Mouse (Mus musculus) retina, adult 2 months (tissue): Measurements from ENCODE around the gene Bnipl.

ENCODE experiments used
- DNase-seq: peaks from one replicate; pipeline ENCODE4 v3.0.0-alpha.2; 2012; ENCODE audit warnings: low read depth, low spot score

The Bnipl gene

GRCm38 (mm10) chr3:95280747-95281146 is 29.8 kb upstream of the Bnipl start:
- DNase-seq, result no peak

GRCm38 (mm10) chr3:95277149-95277551 is 26.2 kb upstream of the Bnipl start:
- no peak for DNase-seq

DNA sequence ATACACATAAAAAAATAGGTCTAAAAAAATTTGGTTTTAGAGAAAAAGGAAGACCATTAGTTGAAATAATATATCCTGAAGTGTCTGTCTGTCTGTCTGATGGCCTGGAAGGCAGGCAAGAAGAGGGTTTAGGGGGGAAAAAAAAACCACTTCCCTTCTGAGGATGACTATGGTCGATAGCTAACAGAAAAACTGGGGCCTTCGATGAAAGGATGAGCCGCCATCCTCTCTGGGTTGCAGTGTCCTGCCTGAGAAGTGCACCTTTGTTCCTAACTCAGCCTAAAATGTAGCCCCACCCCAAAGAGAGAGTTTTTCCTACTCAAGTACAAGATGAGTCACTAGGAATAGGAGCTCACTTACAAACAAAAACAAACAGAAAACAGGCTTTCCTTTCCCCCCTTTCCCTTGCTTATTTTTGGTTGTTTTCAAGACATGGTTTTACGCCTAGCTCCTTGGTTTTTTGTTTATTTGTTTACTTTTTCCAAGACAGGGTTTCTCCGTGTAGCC is 25.5 kb upstream of the Bnipl start:
- DNase-seq, result no peak

DNA sequence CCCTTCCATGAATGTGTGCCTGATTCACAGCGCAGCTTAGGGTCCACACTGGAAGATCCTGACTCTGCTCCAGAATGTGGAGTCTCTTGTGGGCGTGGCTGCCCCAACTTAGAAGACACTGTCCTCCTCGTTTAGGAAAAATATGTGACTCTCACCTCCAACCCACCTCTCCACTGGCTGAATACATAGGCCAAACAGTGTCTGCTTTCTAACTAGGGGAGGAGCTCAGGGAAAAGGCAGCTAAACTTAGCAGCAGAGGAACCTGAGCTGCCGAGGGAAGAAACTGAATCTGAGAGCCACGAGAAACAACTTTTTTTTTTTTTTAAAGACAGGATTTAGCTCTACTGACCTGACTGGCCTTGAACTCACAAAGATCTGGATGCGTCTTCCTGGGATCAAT is 24.2 kb upstream of the Bnipl start:
- no peak for DNase-seq

GRCm38 (mm10) chr3:95274453-95274852 is 23.5 kb upstream of the Bnipl start:
- no peak for DNase-seq

DNA sequence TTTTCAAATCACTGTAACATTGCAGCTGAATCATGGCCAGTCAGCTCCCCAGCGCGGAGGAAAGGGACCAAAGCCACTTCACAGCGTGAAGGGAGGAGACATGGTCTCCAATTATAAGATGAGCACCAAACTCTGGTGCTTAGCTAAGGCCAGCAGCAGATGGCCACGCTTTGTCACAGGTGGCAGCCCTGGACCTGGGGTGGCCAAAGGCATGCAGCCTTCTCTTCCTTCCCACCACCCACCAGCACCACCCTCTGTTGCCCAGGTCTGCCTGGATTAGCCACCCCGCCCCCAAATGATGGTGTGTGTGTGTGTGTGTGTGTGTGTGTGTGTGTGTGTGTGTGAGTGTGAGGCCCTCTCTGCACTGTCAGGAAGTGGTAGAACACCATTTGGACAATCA is 22.5 kb upstream of the Bnipl start:
- DNase-seq, result no peak

GRCm38 (mm10) chr3:95270766-95271364 is 19.9 kb upstream of the Bnipl start:
- DNase-seq, result no peak

- no peak for DNase-seq
These were observed 18.8 kb upstream of the Bnipl start for GRCm38 (mm10) chr3:95269789-95270188.

DNA sequence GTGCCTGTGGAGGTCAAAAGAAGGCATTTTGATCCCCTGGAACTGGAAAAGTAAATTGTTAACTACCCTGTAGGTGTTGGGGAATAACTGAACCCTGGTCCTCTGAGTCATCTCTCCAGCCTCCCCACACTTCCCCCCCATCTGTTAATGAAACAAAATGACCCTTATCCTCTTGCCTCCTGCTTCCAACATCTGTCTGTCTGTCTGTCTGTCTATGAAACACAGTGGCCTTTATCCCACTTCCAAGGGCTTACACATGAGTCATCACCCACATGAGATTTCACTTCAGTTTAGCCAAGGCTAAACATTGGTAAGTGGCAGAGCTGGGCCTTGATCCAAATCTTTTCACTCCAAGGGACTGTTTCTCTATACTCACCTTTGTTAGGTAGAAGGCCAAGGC is 16.9 kb upstream of the Bnipl start:
- no peak for DNase-seq

DNA sequence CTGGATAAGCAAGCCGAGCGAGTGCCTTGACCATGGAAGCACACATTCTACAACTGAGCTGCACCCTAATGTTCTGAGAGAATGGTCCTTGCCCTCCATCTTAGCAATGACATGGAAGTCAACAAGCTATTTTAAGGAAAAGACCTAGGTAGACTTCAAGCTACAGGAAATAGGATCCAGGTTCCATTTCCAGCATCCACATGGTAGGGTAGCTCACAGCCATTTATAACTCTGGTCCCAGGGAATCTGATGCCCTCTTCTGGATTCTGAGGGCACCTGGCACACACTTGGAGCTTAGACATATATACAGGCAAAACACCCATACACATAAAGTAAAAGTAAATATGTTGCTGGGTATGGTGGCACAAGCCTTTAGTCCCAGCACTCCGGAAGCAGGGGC is 15.1 kb upstream of the Bnipl start:
- no peak for DNase-seq

DNA sequence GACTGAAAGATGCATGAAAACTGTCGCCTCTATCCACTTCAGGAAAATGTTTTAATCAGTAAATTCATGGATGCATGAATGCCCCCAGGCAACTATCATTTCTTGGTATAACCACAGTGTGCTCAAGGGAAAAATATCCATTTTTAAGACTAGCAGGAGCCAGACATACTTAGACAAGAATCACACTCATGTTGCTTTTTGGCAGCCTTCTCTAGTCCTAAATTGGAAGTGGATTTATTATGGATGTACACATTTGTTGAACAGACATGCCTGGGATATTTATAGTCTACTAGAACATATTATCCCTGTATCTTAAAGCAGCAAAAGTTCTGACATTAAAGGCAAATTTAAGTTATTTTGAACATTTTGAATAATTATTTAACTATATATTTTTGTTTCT is 13.7 kb upstream of the Bnipl start:
- no peak for DNase-seq

DNA sequence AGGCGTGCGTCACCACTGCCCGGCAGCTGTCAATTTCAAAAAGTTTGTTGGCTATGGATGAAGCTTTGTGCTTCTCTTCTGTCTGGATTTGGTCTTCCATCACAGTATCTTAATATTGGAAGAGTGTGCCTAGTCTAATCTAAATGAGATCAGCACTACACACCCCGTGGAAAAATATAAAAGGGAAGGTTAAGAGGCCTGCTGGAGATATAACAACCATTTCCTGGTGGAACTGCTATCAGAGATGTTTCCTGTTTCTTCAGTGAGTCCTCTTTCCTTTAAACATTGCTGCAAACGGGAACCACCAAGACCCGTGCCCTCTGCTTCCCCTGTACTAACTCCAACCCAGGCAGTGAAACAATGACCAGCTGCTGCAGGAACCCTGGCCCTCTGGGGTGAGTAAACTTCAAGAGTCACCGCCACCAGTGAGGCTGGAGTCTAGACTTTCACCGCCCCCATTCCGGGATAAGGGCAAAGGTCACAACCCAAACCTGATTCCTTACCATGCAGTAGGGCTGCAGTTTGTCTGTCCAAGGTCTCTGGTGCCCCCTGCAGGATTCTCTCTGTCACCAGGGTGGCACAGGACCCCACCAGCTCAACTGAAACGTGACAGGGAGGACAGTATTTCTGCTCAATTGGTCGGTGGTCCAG is 12.2 kb upstream of the Bnipl start:
- no peak for DNase-seq

GRCm38 (mm10) chr3:95261975-95262374 is 11.0 kb upstream of the Bnipl start:
- DNase-seq, result no peak

- DNase-seq, result no peak
These were observed 5.9 kb upstream of the Bnipl start for GRCm38 (mm10) chr3:95256931-95257330.

DNA sequence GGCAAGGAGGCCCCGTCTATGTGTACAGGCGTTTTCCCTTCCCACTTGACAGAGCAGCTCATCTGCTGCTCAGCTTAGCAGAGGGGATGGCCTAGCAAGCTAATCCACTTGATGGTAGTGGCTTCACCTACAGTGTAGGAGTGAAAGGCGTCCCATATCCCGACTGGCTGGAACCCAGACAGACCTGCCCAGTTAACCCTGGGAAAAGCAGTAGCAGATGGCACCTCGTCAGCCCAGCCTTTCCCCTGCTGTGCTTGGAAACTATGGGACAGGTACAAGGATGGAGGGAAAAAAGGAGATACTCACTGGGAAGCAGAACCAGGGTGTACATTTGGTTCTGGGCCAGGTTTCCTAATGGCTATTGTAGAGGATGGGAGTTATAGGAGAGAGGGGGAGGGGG is 632 bp downstream of the Bnipl start:
- no peak for DNase-seq

DNA sequence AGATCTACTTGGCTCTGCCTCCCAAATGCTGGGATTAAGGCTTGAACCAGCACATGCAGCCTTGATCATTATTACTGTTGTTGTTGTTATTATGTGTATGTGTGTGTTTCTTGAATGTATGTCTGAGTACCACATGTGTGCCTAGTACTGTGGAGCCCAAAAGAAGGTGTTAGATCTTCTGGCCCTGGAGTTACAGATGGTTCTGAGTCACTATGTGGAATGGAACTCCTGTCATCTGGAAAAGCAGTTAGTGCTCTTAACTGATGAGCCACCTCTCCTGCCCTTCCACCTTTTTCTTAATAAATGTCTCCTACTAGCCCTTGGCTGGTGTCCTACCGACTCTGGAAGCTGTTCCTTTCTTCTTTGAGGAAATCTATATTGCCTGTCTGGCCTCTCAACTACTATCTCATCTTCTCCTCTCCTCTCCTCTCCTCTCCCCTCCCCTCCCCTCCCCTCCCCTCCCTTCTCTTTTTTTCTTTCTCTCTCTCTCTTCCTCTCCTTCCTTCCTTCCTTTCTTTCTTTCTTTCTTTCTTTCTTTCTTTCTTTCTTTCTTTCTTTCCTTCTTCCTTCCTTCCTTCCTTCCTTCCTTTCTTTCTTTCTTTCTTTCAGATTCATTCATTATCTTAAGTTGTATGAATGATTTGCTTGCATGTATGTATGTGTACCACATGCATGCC is 3.2 kb downstream of the Bnipl start:
- no peak for DNase-seq

DNA sequence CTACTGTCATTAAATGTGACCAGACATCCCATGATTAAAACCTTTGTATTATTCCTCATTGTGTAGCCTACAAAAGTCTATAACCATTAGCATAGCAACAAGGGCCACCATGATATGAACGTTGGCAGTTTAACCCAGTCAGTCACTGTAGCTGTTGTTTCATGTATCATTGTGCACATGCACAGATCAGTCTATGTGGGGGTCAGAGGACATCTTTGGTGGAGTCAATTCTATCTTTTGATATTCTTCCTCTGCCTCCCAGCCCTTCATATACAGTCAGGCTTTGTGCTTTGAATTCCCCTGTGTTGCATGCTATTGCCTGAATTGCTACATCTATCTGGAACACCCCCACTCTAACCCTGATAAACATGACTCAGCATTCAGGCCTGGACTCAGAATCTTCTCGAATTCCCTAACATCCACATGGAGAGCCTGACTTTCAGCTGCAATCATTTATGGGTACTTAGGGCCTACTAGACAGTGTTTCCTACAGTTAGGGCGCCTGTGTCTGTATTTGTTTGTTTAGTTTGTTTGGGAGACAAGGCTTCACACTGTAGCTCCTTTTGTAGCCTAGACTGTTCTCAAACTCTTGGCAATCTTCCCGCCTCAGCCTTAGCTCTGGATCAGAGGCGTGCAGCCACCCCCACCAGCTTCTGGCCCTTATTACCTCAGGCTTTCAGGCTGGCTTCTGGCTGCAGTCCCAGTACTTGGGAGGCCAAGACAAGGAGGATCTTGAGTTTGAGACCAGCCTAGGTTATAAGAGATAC is 4.3 kb downstream of the Bnipl start:
- DNase-seq, result no peak

DNA sequence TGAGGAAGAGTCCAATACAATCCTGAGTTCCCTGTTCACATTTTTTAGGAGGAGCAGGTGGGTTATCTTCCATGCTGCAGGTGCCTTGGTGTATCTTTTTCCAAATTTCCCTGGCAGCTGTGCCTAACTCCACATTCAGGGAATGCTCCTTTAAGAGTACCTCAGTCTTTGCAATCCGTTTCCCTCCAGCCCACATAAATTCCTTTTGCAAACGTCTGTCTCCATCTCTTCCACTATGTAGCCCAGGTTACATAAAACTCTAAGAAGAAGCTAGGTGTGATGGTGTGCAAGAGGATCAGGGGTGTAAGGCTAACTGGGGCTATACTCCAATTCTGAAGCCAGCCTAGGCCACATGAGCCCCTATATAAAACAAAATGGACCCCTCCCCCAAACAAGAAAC is 7.9 kb downstream of the Bnipl start:
- no peak for DNase-seq

- DNase-seq, result no peak
These were observed 9.5 kb downstream of the Bnipl start, which contains the start of gene Gm128 for GRCm38 (mm10) chr3:95241498-95241897. TSS of gene Gm128 (minus strand) at chr3:95241598.

- DNase-seq, result no peak
These were observed 10.1 kb downstream of the Bnipl start for GRCm38 (mm10) chr3:95240900-95241299.

- no peak for DNase-seq
These were observed 11.0 kb downstream of the Bnipl start for GRCm38 (mm10) chr3:95239971-95240370.

GRCm38 (mm10) chr3:95239022-95239421 is 12.0 kb downstream of the Bnipl start:
- no peak for DNase-seq
